Mouse (Mus musculus) midbrain, embryonic 11.5 days (tissue): ENCODE measurements around the gene Opcml. TPM values are rescaled to one million over a fixed set of nuclear protein-coding genes. Genes with fewer than 3 reads are reported as not detected.
A peak's percentile ranks its signal among the peaks of the same experiment; 100 is the strongest.

Experiments
- ATAC-seq: fragments of 200-750 bp; cut with Nextera tagmentation; 2 replicates; pipeline ENCODE4 v1.8.0; 2017; ENCODE audit warnings: moderate TSS enrichment, moderate library complexity; ENCODE audit not compliant: low FRiP score
- DNase-seq: peaks from one replicate; pipeline ENCODE4 v3.0.0; 2015; ENCODE audit warnings: low spot score; ENCODE audit errors: missing footprints
- H3K27ac ChIP-seq: fragments of 300-500 bp; sonication (generic); 2 replicates; pipeline ENCODE4 v1.5.1; 2014; ENCODE audit warnings: low read depth, low read length
- H3K27me3 ChIP-seq: fragments of 300-500 bp; sonication (generic); 2 replicates; pipeline ENCODE4 v1.6.1; 2014; ENCODE audit warnings: mild to moderate bottlenecking, low read length, moderate library complexity, mixed read lengths; ENCODE audit not compliant: control insufficient read depth, insufficient read depth
- H3K36me3 ChIP-seq: fragments of 300-500 bp; sonication (generic); 2 replicates; pipeline ENCODE4 v1.6.1; 2014; ENCODE audit warnings: mild to moderate bottlenecking, low read length, moderate library complexity, mixed read lengths; ENCODE audit not compliant: control insufficient read depth, insufficient read depth
- H3K4me1 ChIP-seq: fragments of 300-500 bp; sonication (generic); 2 replicates; pipeline ENCODE4 v1.6.1; 2014; ENCODE audit warnings: low read length; ENCODE audit not compliant: control insufficient read depth, insufficient read depth
- H3K4me2 ChIP-seq: fragments of 300-500 bp; sonication (generic); 2 replicates; pipeline ENCODE4 v1.6.1; 2014; ENCODE audit warnings: mild to moderate bottlenecking, moderate library complexity
- H3K4me3 ChIP-seq: fragments of 300-500 bp; sonication (generic); 2 replicates; pipeline ENCODE4 v1.5.1; 2014; ENCODE audit warnings: low read depth, low read length
- H3K9ac ChIP-seq: fragments of 300-500 bp; sonication (generic); 2 replicates; pipeline ENCODE4 v1.6.1; 2014; ENCODE audit warnings: low read length
- H3K9me3 ChIP-seq: fragments of 300-500 bp; sonication (generic); 2 replicates; pipeline ENCODE4 v1.6.1; 2016; ENCODE audit warnings: low read length; ENCODE audit not compliant: control insufficient read depth
- WGBS: fragments of 180-500 bp; shearing (Covaris S2); extraction: QIAGEN DNeasy Blood & Tissue Kit; methylation state at CpG from one replicate; pipeline ENCODE4 v1.1.7; 2014; 5-methylcytosine and 5-hydroxymethylcytosine counted together
- polyA plus RNA-seq: library from polyadenylated mRNA; unstranded; fragments of >200 nt; fragmentation: Nextera tagmentation; extraction: Ambion mirVana; gene quantifications from 2 replicates; pipeline ENCODE4 v1.2.1, GENCODE M21; 2014

Opcml gene
- polyA plus RNA-seq, 1 experiment from 2014 or later: 3.2 TPM

GRCm38 (mm10) chr9:28571682-28572081 lies 781.1 kb downstream of the Opcml start:
- H3K27ac ChIP-seq: no peak overlapping the region
- H3K9me3 ChIP-seq: no peaks in the 10 kb centered on the region
- H3K4me2 ChIP-seq: no peak overlapping the region
- 80% methylated on average over 2 of the region's 2 CpGs for WGBS
- no peak for ATAC-seq
- no peaks in the 10 kb centered on the region for H3K36me3 ChIP-seq
- peak; percentile 45 for DNase-seq
- no peak overlapping the region for H3K4me3 ChIP-seq
- no peak overlapping the region for H3K9ac ChIP-seq
- 0 out of 2 replicates have a peak, but pooled peaks cover 2% of the 10 kb centered on the region for H3K4me1 ChIP-seq
- H3K27me3 ChIP-seq: no peaks in the 10 kb centered on the region

- no peak for ATAC-seq
- peak; percentile 44 for DNase-seq
- Histone ChIP-seq H3K27ac (no peak overlapping the region), H3K27me3 (no peaks in the 10 kb centered on the region), H3K4me1 (0 out of 2 replicates have a peak, but pooled peaks cover 2% of the 10 kb centered on the region), H3K9me3 (no peaks in the 10 kb centered on the region), H3K9ac (no peak overlapping the region), H3K4me3 (no peak overlapping the region), H3K36me3 (no peaks in the 10 kb centered on the region), H3K4me2 (no peak overlapping the region)
- 90% methylated on average over 9 of the region's 9 CpGs for WGBS
These were observed 781.7 kb downstream of the Opcml start for GRCm38 (mm10) chr9:28572136-28572774.

- Histone ChIP-seq H3K36me3 (no peaks in the 10 kb centered on the region), H3K4me1 (no peaks in the 10 kb centered on the region), H3K27me3 (no peaks in the 10 kb centered on the region), H3K9ac (no peak overlapping the region), H3K4me2 (no peak overlapping the region), H3K9me3 (no peaks in the 10 kb centered on the region), H3K4me3 (no peak overlapping the region), H3K27ac (no peak overlapping the region)
- ATAC-seq (no peak), DNase-seq (no peak)
These were observed 788.2 kb downstream of the Opcml start for GRCm38 (mm10) chr9:28578730-28579129.

DNA sequence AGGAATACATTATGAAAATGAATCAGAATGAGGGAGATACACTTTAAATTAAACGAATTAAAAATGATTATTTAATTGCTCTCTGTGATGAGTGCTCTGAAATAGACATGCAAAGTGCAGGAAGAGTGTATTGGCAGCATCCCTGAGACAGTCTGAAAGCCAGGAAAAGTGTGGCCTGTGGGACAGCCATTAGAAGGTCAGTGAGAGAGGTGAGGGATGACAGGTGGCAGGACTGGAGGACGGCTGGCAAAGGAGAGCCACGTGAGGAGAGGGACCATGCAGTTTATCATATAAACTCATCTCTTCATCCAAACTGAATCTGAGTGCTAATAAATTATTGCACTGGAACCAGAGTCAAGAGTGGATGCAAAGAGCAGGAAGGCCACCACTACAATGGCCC lies 796.7 kb downstream of the Opcml start:
- Histone ChIP-seq H3K27me3 (no peaks in the 10 kb centered on the region), H3K27ac (no peak overlapping the region), H3K36me3 (no peaks in the 10 kb centered on the region), H3K4me3 (no peak overlapping the region), H3K9ac (no peak overlapping the region), H3K4me1 (no peaks in the 10 kb centered on the region), H3K9me3 (no peaks in the 10 kb centered on the region), H3K4me2 (no peak overlapping the region)
- ATAC-seq: no peak
- WGBS: 92% methylated on average over 3 of the region's 3 CpGs
- no peak for DNase-seq

GRCm38 (mm10) chr9:28587857-28588388 lies 797.3 kb downstream of the Opcml start:
- DNase-seq (no peak), ATAC-seq (no peak)
- no peaks in the 10 kb centered on the region for H3K4me1 ChIP-seq
- H3K36me3 ChIP-seq: no peaks in the 10 kb centered on the region
- H3K27me3 ChIP-seq: no peaks in the 10 kb centered on the region
- H3K4me2 ChIP-seq: no peak overlapping the region
- H3K4me3 ChIP-seq: no peak overlapping the region
- no peak overlapping the region for H3K9ac ChIP-seq
- no peak overlapping the region for H3K27ac ChIP-seq
- no peaks in the 10 kb centered on the region for H3K9me3 ChIP-seq
- 82% methylated on average over 4 of the region's 4 CpGs for WGBS

GRCm38 (mm10) chr9:28588488-28588887 lies 797.9 kb downstream of the Opcml start:
- ATAC-seq: no peak

GRCm38 (mm10) chr9:28592208-28592607 lies 801.6 kb downstream of the Opcml start:
- no peaks in the 10 kb centered on the region for H3K9me3 ChIP-seq
- H3K27me3 ChIP-seq: no peaks in the 10 kb centered on the region
- WGBS: 29% methylated on average over 3 of the region's 3 CpGs
- no peak overlapping the region for H3K4me2 ChIP-seq
- no peak overlapping the region for H3K27ac ChIP-seq
- no peak for DNase-seq
- ATAC-seq: 0 out of 2 replicates have a peak, but pooled peaks have one; percentile 61
- no peak overlapping the region for H3K9ac ChIP-seq
- no peak overlapping the region for H3K4me3 ChIP-seq
- peaks cover 4% of the 10 kb centered on the region; the same call in 1 of the 2 replicates for H3K4me1 ChIP-seq
- no peaks in the 10 kb centered on the region for H3K36me3 ChIP-seq

More at GRCm38 (mm10) chr9:28588488-28588887, 797.9 kb downstream of the Opcml start:
- WGBS: 85% methylated on average over 1 of the region's 1 CpGs
- no peak overlapping the region for H3K4me2 ChIP-seq
- no peak for DNase-seq
- no peaks in the 10 kb centered on the region for H3K27me3 ChIP-seq
- no peaks in the 10 kb centered on the region for H3K36me3 ChIP-seq
- no peaks in the 10 kb centered on the region for H3K9me3 ChIP-seq
- no peak overlapping the region for H3K4me3 ChIP-seq
- H3K4me1 ChIP-seq: no peaks in the 10 kb centered on the region
- no peak overlapping the region for H3K9ac ChIP-seq
- H3K27ac ChIP-seq: no peak overlapping the region

- 72% methylated on average over 3 of the region's 3 CpGs for WGBS
- Histone ChIP-seq H3K27me3 (no peaks in the 10 kb centered on the region), H3K9me3 (no peaks in the 10 kb centered on the region), H3K4me2 (no peak overlapping the region), H3K9ac (no peak overlapping the region), H3K4me3 (no peak overlapping the region), H3K36me3 (no peaks in the 10 kb centered on the region), H3K27ac (no peak overlapping the region), H3K4me1 (peaks cover 4% of the 10 kb centered on the region; the same call in 1 of the 2 replicates)
- DNase-seq (no peak), ATAC-seq (no peak)
These were observed 804.5 kb downstream of the Opcml start for GRCm38 (mm10) chr9:28595062-28595461.

GRCm38 (mm10) chr9:28605561-28605960 lies 815.0 kb downstream of the Opcml start:
- Histone ChIP-seq H3K4me3 (no peak overlapping the region), H3K27ac (no peak overlapping the region), H3K4me2 (no peak overlapping the region), H3K9me3 (no peaks in the 10 kb centered on the region), H3K36me3 (no peaks in the 10 kb centered on the region), H3K27me3 (no peaks in the 10 kb centered on the region), H3K9ac (no peak overlapping the region), H3K4me1 (no peaks in the 10 kb centered on the region)
- WGBS: 81% methylated on average over 1 of the region's 1 CpGs
- ATAC-seq (no peak), DNase-seq (no peak)
